Mouse (Mus musculus) gastrocnemius, postnatal 4 days (tissue): ENCODE measurements at regions not wholly inside any gene's neighbourhood (a gene's known extent, or its start where the extent isn't known, plus 50 kb on each side); places are given as distances from the start of the nearest gene placed in this dataset.

ENCODE experiments used
- DNase-seq, 2 experiments: peaks; one replicate each; pipeline ENCODE4 v3.0.0; 2021 to 2022; ENCODE audit warnings: low spot score in 2 of 2, mixed read lengths in 2 of 2

GRCm38 (mm10) chr9:90823574-90824280 is 538.5 kb upstream of the Zic4 start:
- peak in 1 of 2 experiments; percentile 13 for DNase-seq

GRCm38 (mm10) chr9:90827474-90827873 is 534.7 kb upstream of the Zic4 start:
- no peak for DNase-seq

GRCm38 (mm10) chr9:90828701-90829100 is 533.5 kb upstream of the Zic4 start:
- DNase-seq: no peak

GRCm38 (mm10) chr9:90830704-90831103 is 531.5 kb upstream of the Zic4 start:
- no peak for DNase-seq

- DNase-seq: no peak
These were observed 528.3 kb upstream of the Zic4 start for GRCm38 (mm10) chr9:90833743-90834539.

- DNase-seq: no peak
These were observed 523.9 kb upstream of the Zic4 start for GRCm38 (mm10) chr9:90838184-90838926.

- DNase-seq: no peak
These were observed 511.2 kb upstream of the Zic4 start for GRCm38 (mm10) chr9:90851044-90851443.

GRCm38 (mm10) chr9:90871636-90872035 is 490.6 kb upstream of the Zic4 start:
- no peak for DNase-seq

GRCm38 (mm10) chr9:90884467-90884866 is 477.7 kb upstream of the Zic4 start:
- DNase-seq: no peak

GRCm38 (mm10) chr9:90887405-90887804 is 474.8 kb upstream of the Zic4 start:
- DNase-seq: no peak

GRCm38 (mm10) chr9:90890801-90891200 is 471.4 kb upstream of the Zic4 start:
- no peak for DNase-seq

- no peak for DNase-seq
These were observed 469.4 kb upstream of the Zic4 start for GRCm38 (mm10) chr9:90892816-90893215.

- no peak for DNase-seq
These were observed 458.7 kb upstream of the Zic4 start for GRCm38 (mm10) chr9:90903557-90903956.

- no peak for DNase-seq
These were observed 456.1 kb upstream of the Zic4 start for GRCm38 (mm10) chr9:90906106-90906505.

- DNase-seq: no peak
These were observed 455.5 kb upstream of the Zic4 start for GRCm38 (mm10) chr9:90906684-90907083.

- no peak for DNase-seq
These were observed 407.6 kb upstream of the Zic4 start for GRCm38 (mm10) chr9:90954613-90955012.

GRCm38 (mm10) chr9:90961436-90961835 is 400.8 kb upstream of the Zic4 start:
- DNase-seq: no peak

GRCm38 (mm10) chr9:90964043-90964442 is 398.2 kb upstream of the Zic4 start:
- DNase-seq: no peak

GRCm38 (mm10) chr9:90978730-90979129 is 383.5 kb upstream of the Zic4 start:
- DNase-seq: no peak

GRCm38 (mm10) chr9:90980023-90980802 is 382.0 kb upstream of the Zic4 start:
- no peak for DNase-seq

GRCm38 (mm10) chr9:90999178-90999577 is 363.0 kb upstream of the Zic4 start:
- DNase-seq: no peak
